Mouse (Mus musculus) CH12.LX (cell line): ENCODE measurements around the gene Dnph1.

Experiments used
- CHD2 ChIP-seq: IDR thresholded peaks from 2 replicates; pipeline ENCODE4 v1.6.1; 2011; ENCODE audit warnings: low read length, improper control_type of control experiment
- CTCF ChIP-seq, 2 experiments: IDR thresholded peaks in 1 of 2; conservative IDR thresholded peaks in 1 of 2; 2 replicates each; pipeline ENCODE4 v1.5.1; 2011 to 2012; ENCODE audit warnings: low read depth in 2 of 2, low read length in 2 of 2, improper control_type of control experiment in 1 of 2, inconsistent platforms in 1 of 2, mild to moderate bottlenecking in 1 of 2, moderate library complexity in 1 of 2
- MAFK ChIP-seq: IDR thresholded peaks from 2 replicates; pipeline ENCODE4 v1.6.1; 2011; ENCODE audit warnings: low read length, improper control_type of control experiment; ENCODE audit not compliant: insufficient replicate concordance
- MAX ChIP-seq: IDR thresholded peaks from 2 replicates; pipeline ENCODE4 v1.6.1; 2011; ENCODE audit warnings: low read length, improper control_type of control experiment
- RAD21 ChIP-seq: IDR thresholded peaks from 2 replicates; pipeline ENCODE4 v1.6.1; 2011; ENCODE audit warnings: low read depth, mild to moderate bottlenecking, low read length, improper control_type of control experiment, moderate library complexity
- RCOR1 ChIP-seq: conservative IDR thresholded peaks from 2 replicates; pipeline ENCODE4 v1.6.1; 2012; ENCODE audit warnings: low read depth, mild to moderate bottlenecking, inconsistent platforms, low read length, improper control_type of control experiment
- SIN3A ChIP-seq: IDR thresholded peaks from 2 replicates; pipeline ENCODE4 v1.6.1; 2012; ENCODE audit warnings: low read length, improper control_type of control experiment, inconsistent platforms
- TBP ChIP-seq: conservative IDR thresholded peaks from 2 replicates; pipeline ENCODE4 v1.6.1; 2011; ENCODE audit warnings: low read depth, low read length, improper control_type of control experiment
- USF1 ChIP-seq: IDR thresholded peaks from 2 replicates; pipeline ENCODE4 v1.6.1; 2014; ENCODE audit warnings: low read depth, mild to moderate bottlenecking, inconsistent platforms, low read length, improper control_type of control experiment
- ZC3H11A ChIP-seq: IDR thresholded peaks from 2 replicates; pipeline ENCODE4 v1.6.1; 2012; ENCODE audit warnings: low read depth, mild to moderate bottlenecking, inconsistent platforms, low read length, improper control_type of control experiment
- ZNF384 ChIP-seq: IDR thresholded peaks from 2 replicates; pipeline ENCODE4 v1.6.1; 2012; ENCODE audit warnings: low read depth, low read length, improper control_type of control experiment, inconsistent platforms

GRCm38 (mm10) chr17:46525579-46526307 lies 29.2 kb downstream of the Dnph1 start:
- TF ChIP-seq USF1, result no peak
- 0 out of 2 replicates have a peak, but pooled peaks have one; percentile 10 for TF ChIP-seq ZC3H11A
- no peak for TF ChIP-seq SIN3A
- no peak for TF ChIP-seq TBP
- peak; percentile 65 to 89; a peak in 3 of 4 replicates for TF ChIP-seq CTCF (conservative IDR thresholded peaks at IDR 0.05 in 1 of 2, IDR thresholded peaks at IDR 0.05 in 1 of 2; ENCODE audit: low read depth in 2 of 2, low read length in 2 of 2)
- TF ChIP-seq RAD21, result peak; percentile 61
- no peak for TF ChIP-seq ZNF384
- TF ChIP-seq MAFK, result no peak
- TF ChIP-seq MAX, result no peak
- TF ChIP-seq CHD2, result no peak
- TF ChIP-seq RCOR1, result no peak
